Mouse (Mus musculus) kidney, postnatal 14 days (tissue): ENCODE measurements at regions not wholly inside any gene's neighbourhood (a gene's known extent, or its start where the extent isn't known, plus 50 kb on each side); places are given as distances from the start of the nearest gene placed in this dataset.

Experiments used
- DNase-seq: peaks from one replicate; pipeline ENCODE4 v3.0.0; 2022; ENCODE audit warnings: mixed read lengths

DNA sequence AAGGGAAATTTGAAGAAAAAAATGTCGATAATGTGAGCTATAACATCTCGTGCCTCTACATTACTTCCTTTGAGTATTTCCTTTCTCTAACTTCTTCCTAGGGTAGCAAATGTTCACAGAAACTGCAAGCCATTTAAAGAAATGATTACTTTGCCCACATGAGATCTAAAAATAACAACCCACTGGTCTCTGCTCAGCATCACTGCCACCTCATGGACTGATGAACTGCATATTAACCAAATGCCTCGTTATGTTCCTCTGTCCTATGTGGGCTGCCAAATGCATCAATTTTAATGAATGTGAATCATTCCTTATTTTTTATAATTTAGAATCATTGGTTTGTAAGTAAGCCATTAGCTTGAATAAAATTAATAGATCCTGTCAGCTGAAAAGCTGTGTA is 590.0 kb upstream of the Nr3c2 start:
- no peak for DNase-seq

DNA sequence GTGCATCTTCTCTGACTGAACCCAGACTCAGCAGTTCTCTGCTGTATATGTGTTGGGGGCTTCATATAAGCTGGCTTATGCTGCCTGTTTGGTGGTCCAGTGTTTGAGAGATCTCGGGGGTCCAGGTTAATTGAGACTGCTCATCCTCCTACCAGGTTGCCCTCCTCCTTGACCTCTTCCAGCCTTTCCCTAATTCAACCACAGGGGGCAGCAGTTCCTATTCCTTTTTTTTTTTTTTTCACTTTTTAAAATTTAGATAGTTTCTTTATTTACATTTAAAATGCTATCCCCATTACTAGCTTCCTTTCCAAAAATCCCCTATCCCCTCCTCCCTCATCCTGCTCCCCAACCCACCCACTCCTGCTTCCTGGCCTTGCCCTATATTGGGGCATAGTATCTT is 570.7 kb upstream of the Nr3c2 start:
- no peak for DNase-seq

DNA sequence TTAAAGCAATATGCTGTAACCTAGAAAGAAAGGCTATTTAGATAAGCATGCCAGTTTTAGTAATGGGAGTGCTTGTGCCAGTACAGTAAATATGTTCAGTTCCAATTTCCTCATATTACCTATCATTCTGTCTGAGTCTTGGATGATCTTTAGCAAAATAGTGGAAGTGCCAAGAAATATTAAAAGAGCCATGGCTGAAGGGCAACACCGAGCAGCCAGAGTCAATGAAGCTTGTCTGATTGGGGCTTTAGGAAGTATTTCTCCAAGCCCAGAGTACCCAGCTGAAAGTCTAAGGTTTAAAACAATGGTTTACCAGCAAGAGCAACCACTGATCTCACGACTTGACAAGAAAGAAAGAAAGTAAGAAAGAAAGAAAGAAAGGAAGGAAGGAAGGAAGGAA is 556.2 kb upstream of the Nr3c2 start:
- DNase-seq, result no peak

DNA sequence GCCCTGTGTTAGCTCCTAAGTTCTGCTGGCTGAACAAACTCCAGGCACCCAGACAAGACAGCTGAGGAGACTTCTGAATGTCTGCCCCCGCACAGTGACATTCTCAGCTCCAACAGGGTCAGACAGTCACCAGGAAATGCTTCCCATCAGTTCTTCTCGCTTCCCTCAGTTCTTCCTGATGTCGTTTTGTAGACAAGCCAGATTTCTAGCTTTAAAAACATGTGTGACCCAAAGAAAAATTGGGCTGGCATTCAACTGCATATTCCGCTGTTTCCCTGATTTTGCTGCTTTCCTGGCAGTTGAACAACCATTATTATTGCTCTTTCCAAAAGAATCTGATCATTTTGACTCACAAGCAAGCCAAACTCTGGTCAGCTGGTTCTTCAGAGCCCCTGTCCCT is 553.1 kb upstream of the Nr3c2 start:
- DNase-seq, result peak; percentile 12

DNA sequence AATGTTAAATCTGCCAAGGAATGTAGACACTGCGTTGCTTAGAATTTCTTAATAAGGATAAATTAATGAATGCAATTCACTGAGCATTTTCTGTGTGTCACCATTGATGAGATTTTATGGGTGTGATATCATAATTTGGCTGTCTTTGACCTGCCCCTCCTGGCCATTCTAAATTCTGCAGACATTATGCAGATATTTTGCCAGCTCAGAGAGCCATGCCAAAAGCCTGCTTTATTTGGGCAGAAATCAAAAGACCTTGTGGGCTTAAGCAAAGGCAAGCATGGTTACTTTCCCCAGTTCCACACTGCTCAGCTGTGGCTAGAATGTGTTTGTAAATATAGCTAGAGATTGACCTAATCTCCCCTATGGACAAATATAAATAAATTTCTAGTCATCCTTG is 552.4 kb upstream of the Nr3c2 start:
- DNase-seq, result no peak

DNA sequence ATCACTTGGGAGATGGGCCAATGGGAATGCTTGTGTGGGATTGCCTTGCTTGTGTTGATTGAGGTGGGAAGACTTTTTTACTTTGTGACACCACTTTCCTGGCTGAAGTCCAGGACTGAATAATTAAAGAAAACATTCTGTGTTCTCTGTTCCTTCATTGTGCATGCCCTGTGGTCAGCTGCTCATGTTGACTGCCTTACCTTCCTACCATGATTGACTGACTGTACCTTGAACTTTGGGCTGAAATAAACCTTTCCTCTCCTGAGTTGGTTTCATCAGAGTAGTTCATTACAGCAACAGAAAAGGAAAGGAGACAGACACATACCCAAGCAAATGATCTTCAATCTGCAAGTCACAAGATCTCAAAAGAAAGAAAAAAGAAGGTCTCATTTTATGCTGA is 524.9 kb upstream of the Nr3c2 start:
- DNase-seq, result peak; percentile 23

DNA sequence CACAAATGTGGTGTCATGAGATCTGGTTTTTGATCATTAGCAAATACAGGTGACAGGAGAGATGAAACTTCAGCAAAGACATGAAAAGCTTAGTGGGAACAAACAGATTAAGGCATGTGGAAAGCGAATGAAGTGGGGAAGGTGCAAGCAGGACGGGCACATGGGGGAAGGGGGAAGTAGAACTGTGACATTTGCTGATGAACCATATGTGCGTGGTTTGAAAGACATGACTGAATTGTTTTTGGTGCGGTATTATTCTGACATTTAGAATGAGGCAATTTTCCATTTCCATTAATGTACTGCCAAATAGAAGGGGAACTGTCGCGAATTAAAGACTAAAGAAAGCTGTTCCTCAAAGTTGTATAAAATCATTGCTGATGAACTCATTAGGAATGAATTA is 521.5 kb upstream of the Nr3c2 start:
- no peak for DNase-seq

DNA sequence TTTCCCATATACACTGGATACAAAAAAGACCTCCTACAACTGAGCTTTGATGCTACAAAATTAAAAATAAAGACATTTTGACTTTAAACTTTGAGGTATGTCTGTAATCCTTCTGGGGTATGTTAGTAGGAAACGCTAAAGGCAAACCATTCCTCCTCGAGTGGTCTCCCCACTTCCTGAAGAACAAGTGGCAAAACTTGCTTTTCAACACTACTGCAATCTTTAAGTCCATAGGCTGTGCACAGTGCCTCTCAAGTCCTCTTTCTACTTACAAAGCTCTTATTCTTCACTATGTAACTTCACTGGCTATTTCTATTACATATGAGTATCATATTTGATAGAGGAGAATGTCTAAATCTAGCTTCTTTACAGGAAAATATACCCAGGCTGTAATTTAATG is 517.6 kb upstream of the Nr3c2 start:
- no peak for DNase-seq

DNA sequence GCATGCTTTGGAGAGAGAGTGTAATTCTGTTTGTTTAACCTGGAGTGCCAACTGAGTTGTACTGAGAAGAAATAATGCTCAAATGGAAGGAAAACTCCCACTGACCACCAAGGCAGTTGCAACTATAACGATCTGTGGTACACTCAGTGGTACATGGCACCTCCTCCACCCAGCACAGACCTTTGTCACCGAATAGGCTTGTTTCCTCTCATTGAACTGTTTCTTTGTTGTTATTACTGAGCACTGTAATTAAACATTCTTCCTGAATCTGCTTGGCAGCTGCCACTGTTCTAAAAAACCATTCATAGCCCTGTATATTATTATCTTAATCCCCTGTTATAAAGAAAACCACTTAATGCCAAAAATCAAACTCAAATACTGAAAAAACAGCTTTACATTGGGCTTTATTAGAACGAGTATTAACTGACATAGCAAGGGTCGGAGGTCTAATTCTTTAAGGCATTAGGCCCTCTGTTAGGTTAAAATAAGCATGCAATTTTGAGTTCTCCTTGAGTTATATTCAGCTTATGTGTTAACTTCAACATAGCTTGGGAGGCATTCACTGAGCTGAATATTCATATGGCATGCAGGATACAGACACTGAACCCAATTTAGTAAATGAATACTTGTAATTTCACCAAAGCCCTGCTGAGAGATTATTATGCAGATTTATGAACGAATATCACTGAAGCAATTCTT is 515.5 kb upstream of the Nr3c2 start:
- DNase-seq, result no peak

DNA sequence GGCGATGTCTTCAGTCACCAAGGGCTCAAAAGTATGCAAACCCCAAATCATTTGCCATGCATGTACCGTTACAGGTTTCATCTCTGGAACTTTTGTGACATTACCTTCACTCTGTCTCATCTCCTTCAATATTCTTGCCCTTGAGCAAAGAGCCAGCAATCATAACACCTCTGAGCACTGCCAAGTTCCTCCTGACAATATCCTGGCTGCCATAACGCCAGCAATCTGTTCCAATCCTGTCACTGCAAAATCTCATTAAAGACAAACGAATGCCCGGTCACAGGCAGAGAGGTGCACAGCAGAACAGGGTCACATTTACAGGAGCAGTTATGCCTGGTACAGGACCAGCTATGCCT is 515.0 kb upstream of the Nr3c2 start:
- peak; percentile 3 for DNase-seq

DNA sequence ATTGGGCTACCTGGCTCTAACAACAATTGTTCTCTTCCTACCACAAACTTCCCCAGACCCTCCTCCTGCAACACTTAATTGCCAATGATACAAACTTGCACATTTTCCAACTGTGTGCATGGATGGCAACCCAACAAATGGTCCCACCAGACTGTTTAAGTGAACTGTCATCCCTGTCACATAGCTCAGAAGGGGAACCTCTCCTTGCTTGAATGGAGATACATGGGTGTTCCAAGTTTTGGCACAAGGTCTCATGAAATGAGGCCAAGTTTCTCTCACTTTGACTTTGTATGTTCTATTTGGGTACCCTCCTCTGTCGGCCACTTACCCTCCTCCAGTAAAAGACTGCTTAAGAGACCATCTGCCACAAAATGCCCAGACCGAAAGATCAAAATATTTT is 507.2 kb upstream of the Nr3c2 start:
- DNase-seq, result no peak

DNA sequence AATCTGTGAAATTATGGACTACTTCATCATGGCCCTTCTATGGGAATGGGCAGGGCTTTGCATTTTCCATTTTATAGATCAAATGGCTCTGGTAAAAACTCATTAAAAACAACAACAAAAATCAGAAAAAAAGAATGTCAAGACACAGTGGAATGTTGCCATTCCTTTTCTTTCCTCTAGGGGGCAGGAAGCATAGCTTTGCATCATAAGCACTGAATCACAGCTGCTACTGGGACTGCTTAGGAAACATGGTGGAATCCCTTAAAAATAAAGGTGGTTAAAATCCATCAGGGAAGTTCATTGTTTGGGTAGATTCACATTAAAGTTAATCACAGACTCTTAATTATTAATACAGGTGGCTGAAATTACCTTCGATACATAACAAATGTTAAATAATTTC is 476.8 kb upstream of the Nr3c2 start:
- no peak for DNase-seq

DNA sequence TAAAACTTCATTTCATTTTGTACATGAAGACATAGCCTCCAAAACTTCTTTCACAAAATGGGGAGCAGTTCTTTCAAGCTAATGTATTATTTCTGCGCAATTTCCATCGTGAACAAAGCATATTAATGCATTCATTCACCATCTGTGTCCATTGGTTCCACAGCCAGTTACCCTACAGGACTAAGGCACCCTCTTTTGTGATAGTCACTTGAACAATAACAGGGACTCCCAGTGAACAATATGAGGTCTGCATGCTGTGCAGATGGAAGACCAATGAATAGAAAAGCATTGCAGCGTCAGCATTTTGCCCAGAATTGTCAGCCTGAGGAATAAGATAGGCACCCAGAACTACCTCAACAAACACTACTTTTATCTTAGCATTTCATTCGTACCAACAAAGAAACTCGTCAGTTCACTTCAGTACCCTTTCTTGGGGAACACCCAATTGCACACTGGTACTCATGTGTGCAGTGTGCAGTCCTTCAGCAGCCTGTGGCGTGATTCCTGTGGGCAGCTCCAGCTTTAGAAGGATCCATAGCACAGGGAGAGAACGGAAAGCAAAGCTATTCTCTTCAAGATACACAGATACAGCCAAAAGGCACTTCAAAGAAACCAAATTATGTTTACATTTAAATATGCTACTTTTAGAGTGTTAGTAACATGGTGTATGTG is 476.2 kb upstream of the Nr3c2 start:
- DNase-seq, result no peak

DNA sequence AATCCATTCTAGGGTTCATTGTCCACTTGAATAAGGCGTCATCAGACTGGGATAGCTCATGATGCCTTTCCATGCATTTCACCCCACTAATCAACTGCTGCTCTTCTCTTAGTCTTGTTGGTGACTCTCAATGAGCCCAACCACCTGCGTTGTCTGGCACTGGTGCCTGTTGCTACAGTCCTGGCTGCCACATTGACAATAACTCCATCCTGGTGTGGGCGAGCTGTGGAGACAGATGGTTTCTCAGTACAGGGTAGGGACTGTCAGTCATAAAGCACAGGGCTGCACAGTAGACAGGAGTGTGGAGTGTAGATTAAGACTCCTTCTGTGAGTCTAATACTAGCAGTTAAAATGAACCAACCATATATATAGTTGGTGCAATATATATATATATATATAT is 469.4 kb upstream of the Nr3c2 start:
- DNase-seq, result no peak

DNA sequence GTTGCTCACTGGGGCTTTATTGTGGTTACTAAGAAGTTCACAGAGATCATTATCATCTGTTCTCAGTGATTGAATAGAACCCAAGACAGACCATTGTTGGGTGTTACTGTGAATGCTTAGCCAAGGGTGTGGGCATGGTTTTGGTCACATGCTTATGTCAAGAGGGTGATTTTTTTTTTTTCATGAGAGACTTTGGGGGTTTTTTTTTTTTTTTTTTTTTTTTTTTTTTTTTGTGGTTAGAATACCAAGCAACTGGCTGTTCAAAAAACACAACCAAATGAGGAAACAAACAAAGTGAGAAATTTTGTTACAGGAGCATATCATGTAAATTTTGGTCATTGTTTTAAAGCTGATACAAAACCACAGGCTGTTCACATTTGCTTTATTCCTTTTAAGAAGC is 466.4 kb upstream of the Nr3c2 start:
- DNase-seq, result no peak

DNA sequence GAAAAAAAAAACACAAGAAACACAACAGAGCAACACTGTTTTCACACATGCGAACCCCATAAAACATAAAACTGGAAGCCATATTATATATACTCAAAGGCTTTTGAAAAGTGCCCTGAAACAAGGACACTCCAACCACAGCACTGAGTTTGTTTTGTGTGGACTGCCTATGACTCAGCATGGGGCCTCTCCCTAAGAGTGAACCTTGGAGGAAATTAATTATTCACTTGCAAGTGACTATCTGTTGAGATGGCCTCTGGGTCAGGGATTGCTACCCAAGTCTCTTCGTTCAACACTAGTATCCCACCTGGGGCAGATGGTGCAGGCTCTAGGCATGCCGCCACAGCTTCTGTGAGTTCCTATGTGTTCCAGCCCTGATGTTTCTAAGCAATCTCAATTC is 461.3 kb upstream of the Nr3c2 start:
- DNase-seq, result no peak

DNA sequence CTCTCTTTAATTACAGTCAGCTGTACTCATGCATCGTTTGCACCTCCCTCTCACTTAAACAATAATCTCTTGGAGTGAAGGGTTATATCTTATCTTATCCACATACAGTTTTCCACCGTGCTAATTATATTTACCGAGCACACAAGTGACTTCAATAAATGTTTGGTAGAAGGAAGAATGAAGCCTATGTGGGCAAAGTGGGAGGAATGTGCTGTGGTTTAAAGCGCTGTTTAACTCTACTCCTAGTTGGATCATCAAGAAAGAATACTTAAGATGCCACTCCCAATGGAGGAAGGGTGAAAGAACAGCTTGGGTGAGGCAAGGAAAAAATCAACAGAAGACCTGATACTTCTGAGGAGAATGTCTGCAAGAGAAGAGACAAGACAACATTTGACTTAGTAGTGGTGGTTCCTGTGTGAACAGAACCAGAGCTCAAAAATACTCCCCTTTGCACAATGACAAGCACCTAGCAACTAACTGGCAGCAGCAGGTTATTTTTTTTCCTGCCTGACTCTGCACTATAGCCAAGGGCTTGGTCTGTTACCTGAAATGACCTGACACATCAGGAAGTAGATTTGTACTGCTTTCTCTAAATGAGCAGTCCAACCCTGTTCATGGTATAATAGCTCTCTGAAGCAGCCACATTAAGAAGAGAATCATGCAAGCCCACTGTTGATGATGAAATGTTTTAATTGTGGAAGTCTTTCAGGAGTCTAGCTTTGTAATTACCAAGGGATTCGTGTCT is 424.6 kb upstream of the Nr3c2 start:
- DNase-seq, result no peak

DNA sequence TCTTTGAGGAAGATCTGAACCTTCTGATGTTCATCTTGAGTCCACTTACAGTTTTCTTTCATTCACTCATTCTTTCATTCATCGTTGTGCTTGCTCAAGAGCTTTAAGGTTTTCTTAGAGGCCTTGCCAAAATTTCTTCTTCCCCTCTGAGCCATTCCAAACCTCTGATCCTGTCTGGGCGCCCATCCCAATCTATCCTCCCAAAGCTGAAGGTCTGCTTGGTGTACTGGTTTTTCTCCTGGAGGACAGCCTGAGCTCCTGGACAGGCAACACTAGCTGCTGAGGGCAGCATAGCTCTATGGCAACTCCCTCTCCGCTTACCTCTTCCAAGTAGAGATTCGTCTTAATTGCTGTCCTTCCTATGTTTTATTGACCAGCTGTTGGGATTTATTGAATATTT is 420.3 kb upstream of the Nr3c2 start:
- DNase-seq, result no peak

DNA sequence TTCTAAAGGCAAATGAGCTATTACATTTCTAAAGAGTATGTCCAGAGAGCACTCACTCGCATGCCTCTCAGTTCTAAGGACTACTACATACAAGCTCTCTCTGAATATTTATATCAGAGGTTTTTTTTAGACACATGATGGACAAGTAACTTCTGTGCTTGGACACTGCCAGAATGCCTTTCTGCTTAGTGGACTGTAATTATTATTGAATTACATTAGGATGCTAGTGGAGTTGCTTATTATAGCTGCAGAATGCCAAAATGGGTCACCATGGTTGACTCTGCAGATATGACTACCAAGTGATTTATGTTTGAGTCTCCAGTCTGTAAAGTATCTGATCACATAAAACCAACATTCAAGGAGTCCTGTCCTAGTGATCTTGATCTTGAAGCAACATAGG is 395.6 kb upstream of the Nr3c2 start:
- DNase-seq, result no peak

DNA sequence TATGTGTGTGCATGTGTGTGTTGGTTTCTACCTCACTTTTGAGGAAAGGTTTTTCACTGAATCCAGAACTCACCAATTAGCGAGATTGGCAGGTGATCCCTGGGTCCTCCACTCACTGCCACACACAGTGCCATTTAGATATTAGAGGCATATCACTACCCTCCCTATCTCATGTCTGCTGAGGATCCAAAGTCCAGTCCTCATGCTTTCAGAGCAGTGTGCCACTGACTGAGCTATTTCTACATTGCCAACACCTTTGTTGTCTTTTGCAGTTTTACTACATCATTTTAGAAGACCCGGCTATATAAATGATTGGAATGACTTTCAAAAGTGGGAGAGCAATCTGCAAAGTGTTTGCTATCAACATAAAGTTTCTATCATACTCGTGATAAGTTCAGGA is 392.0 kb upstream of the Nr3c2 start:
- no peak for DNase-seq

DNA sequence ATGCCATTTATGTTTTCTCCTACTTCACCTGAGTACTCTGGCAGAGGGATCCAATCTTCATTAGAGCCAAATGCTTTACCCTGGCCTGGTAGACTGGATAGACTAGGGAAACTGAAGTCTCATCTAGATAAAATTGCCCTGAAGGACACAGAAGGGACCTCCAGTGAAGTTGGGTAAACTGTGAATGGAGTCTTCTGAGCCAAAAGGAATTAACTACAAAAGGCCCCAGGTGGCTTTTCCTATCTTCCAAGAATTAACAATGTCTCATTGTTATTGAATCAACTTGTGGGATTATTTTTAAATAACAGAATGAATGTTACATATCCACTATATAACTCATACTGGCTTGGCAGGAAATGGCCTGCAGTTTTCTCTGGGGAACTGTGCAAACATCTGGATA is 390.0 kb upstream of the Nr3c2 start:
- DNase-seq, result no peak

DNA sequence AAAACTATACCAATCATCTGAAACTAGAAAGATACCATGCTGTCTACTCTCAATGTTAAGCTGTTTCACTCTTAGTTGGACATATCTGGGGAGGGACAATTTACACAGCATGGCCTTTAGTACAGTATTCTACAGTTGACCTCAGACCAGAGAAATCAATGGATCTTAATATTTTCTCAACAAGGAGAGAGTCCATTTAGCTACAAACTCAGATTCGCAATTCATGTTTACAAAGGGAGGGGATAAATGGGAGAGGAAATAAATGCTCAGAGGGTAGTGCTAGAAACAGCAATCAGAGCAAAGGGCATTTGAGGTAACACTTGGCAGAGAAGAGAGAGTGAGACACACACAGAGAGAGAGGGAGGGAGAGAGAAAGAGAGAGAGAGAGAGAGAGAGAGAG is 385.1 kb upstream of the Nr3c2 start:
- no peak for DNase-seq

DNA sequence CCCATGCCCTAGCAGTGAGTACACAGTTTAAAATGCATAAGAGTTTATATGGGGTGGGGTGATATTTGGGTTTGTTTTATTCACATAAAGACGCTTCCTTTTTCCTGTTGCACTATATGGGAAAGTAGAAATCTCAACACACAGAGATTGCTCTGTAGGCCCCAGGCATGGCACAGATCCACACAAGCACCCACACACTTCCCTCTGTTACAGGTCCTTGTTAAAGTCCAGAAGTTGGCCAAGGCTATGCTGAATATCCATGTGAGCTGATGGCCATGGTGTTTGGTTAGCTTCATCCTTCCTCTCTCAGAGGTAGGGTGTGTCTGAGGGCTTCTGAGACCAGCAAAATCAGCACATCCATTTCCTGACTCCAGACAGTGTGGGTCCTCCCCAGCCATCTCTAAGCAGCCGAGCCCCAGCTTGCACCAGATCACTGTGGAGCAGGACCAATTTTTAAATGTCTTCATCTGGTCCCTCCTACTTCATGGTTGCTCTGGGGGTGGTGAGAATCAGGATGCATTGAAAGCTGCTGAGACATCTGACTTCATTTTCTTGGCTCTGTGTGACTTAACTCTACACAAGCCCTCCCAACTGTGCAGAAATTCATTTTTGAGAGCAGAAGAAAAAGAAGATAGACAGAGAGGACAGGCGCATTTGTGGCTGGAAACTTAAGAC is 360.3 kb upstream of the Nr3c2 start:
- DNase-seq, result no peak

DNA sequence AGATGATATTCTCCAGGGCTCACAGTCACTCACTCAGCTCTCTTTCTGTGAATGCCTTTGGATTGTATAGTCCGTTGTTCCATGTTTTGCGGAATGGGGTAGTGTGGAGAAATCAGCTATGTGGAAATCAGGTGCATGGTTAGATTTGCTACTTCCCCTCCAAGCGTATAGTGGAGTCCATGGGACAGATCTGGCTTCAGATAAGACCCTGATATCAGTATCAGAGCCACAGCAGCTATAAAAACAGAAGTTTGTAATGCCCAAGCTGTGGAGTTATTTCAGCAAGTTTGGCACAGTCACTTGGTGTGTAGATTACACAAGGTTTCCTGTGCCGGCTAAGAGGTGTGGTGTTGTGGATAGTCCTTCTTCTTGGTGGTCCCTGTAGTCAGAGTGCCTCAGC is 359.6 kb upstream of the Nr3c2 start:
- no peak for DNase-seq
